Mouse (Mus musculus) heart, embryonic 11.5 days (tissue): ENCODE results near the gene Ppcs. TPM values are rescaled to one million over a fixed set of nuclear protein-coding genes. Genes with fewer than 3 reads are reported as not detected.

Source experiments
- ATAC-seq: fragments of 200-750 bp; cut with Nextera tagmentation; replicated peaks from 2 replicates; pipeline ENCODE4 v1.8.0; 2017; ENCODE audit warnings: moderate library complexity; ENCODE audit not compliant: insufficient number of reproducible peaks, low FRiP score, low TSS enrichment
- H3K27ac ChIP-seq: fragments of 300-500 bp; sonication (generic); 2 replicates; pipeline ENCODE4 v1.5.1; 2014; ENCODE audit warnings: mild to moderate bottlenecking, low read depth, low read length
- H3K27me3 ChIP-seq: fragments of 300-500 bp; sonication (generic); 2 replicates; pipeline ENCODE4 v1.6.1; 2014; ENCODE audit warnings: mild to moderate bottlenecking, low read length, mixed read lengths; ENCODE audit not compliant: control insufficient read depth, insufficient read depth
- H3K36me3 ChIP-seq: fragments of 300-500 bp; sonication (generic); 2 replicates; pipeline ENCODE4 v1.6.1; 2014; ENCODE audit warnings: mild to moderate bottlenecking, low read length, moderate library complexity, mixed read lengths; ENCODE audit not compliant: control insufficient read depth, insufficient read depth
- H3K4me1 ChIP-seq: fragments of 300-500 bp; sonication (generic); 2 replicates; pipeline ENCODE4 v1.6.1; 2014; ENCODE audit warnings: low read length; ENCODE audit not compliant: control insufficient read depth, insufficient read depth
- H3K4me2 ChIP-seq: fragments of 300-500 bp; sonication (generic); 2 replicates; pipeline ENCODE4 v1.6.1; 2014; ENCODE audit warnings: mild to moderate bottlenecking, moderate library complexity
- H3K4me3 ChIP-seq: fragments of 300-500 bp; sonication (generic); 2 replicates; pipeline ENCODE4 v1.5.1; 2014; ENCODE audit warnings: low read depth, low read length
- H3K9ac ChIP-seq: fragments of 300-500 bp; sonication (generic); 2 replicates; pipeline ENCODE4 v1.6.1; 2014; ENCODE audit warnings: mild to moderate bottlenecking, low read depth, low read length, moderate library complexity
- H3K9me3 ChIP-seq: fragments of 300-500 bp; sonication (generic); replicated peaks from 2 replicates; pipeline ENCODE4 v1.6.1; 2016; ENCODE audit warnings: low read length; ENCODE audit not compliant: control insufficient read depth
- WGBS: fragments of 180-500 bp; shearing (Covaris S2); extraction: QIAGEN DNeasy Blood & Tissue Kit; methylation state at CpG from one replicate; pipeline ENCODE4 v1.1.7; 2014; ENCODE audit not compliant: insufficient replicate concordance; 5-methylcytosine and 5-hydroxymethylcytosine counted together
- polyA plus RNA-seq: library from polyadenylated mRNA; unstranded; fragments of >200 nt; fragmentation: Nextera tagmentation; extraction: Ambion mirVana; gene quantifications from 2 replicates; pipeline ENCODE4 v1.2.1, GENCODE M21; 2014

The Ppcs gene
- polyA plus RNA-seq, 1 experiment from 2014 or later, result 27.1 TPM

GRCm38 (mm10) chr4:119427680-119428079 is 5.5 kb upstream of the Ppcs start:
- H3K27ac ChIP-seq, result no peak overlapping the region
- no peaks in the 10 kb centered on the region for H3K36me3 ChIP-seq
- 43% methylated on average over 2 of the region's 2 CpGs for WGBS
- no peak overlapping the region for H3K4me2 ChIP-seq
- no peaks in the 10 kb centered on the region for H3K27me3 ChIP-seq
- ATAC-seq, result no peak
- H3K4me1 ChIP-seq, result no peaks in the 10 kb centered on the region
- no peak overlapping the region for H3K9ac ChIP-seq
- no peaks in the 10 kb centered on the region for H3K9me3 ChIP-seq
- no peak overlapping the region for H3K4me3 ChIP-seq

GRCm38 (mm10) chr4:119425601-119426000 is 3.4 kb upstream of the Ppcs start:
- Histone ChIP-seq H3K27ac (no peak overlapping the region), H3K9ac (no peak overlapping the region), H3K9me3 (no peaks in the 10 kb centered on the region), H3K36me3 (no peaks in the 10 kb centered on the region), H3K4me1 (peaks cover 4% of the 10 kb centered on the region; the same call in 1 of the 2 replicates), H3K4me2 (no peak overlapping the region), H3K4me3 (no peak overlapping the region), H3K27me3 (no peaks in the 10 kb centered on the region)
- no peak for ATAC-seq
- WGBS, result 56% methylated on average over 2 of the region's 2 CpGs

GRCm38 (mm10) chr4:119425077-119425476 is 2.9 kb upstream of the Ppcs start:
- peaks cover 4% of the 10 kb centered on the region; the same call in 1 of the 2 replicates for H3K4me1 ChIP-seq
- no peaks in the 10 kb centered on the region for H3K27me3 ChIP-seq
- no peak overlapping the region for H3K9ac ChIP-seq
- no peaks in the 10 kb centered on the region for H3K36me3 ChIP-seq
- ATAC-seq, result no peak
- no peak overlapping the region for H3K4me2 ChIP-seq
- H3K4me3 ChIP-seq, result no peak overlapping the region
- H3K9me3 ChIP-seq, result no peaks in the 10 kb centered on the region
- WGBS, result 67% methylated on average over 2 of the region's 2 CpGs
- no peak overlapping the region for H3K27ac ChIP-seq

- H3K4me2 ChIP-seq, result peak overlapping the region; percentile 90
- peak overlapping the region; percentile 84 for H3K9ac ChIP-seq
- peaks cover 4% of the 10 kb centered on the region; the same call in 1 of the 2 replicates for H3K4me1 ChIP-seq
- H3K27ac ChIP-seq, result peak overlapping the region; percentile 83
- H3K27me3 ChIP-seq, result no peaks in the 10 kb centered on the region
- under 1% methylated on average over 31 of the region's 31 CpGs for WGBS
- H3K4me3 ChIP-seq, result peak overlapping the region; percentile 65
- ATAC-seq, result peak; percentile 43
- H3K9me3 ChIP-seq, result no peaks in the 10 kb centered on the region
- no peaks in the 10 kb centered on the region for H3K36me3 ChIP-seq
Observed at GRCm38 (mm10) chr4:119421921-119422293, 313 bp downstream of the Ppcs start.

- peak overlapping the region; percentile 84 for H3K9ac ChIP-seq
- H3K9me3 ChIP-seq, result no peaks in the 10 kb centered on the region
- no peak overlapping the region for H3K27ac ChIP-seq
- H3K27me3 ChIP-seq, result no peaks in the 10 kb centered on the region
- no peak for ATAC-seq
- peak overlapping the region; percentile 65 for H3K4me3 ChIP-seq
- peaks cover 4% of the 10 kb centered on the region; the same call in 1 of the 2 replicates for H3K4me1 ChIP-seq
- peak overlapping the region; percentile 90 for H3K4me2 ChIP-seq
- 39% methylated on average over 3 of the region's 3 CpGs for WGBS
- H3K36me3 ChIP-seq, result no peaks in the 10 kb centered on the region
Observed at GRCm38 (mm10) chr4:119421191-119421590, 1.0 kb downstream of the Ppcs start.

GRCm38 (mm10) chr4:119417894-119418293 is 4.3 kb downstream of the Ppcs start:
- ATAC-seq, result no peak
- peaks cover 4% of the 10 kb centered on the region; the same call in 1 of the 2 replicates for H3K4me1 ChIP-seq
- H3K36me3 ChIP-seq, result no peaks in the 10 kb centered on the region
- no peak overlapping the region for H3K4me2 ChIP-seq
- no peak overlapping the region for H3K27ac ChIP-seq
- H3K27me3 ChIP-seq, result no peaks in the 10 kb centered on the region
- WGBS, result 58% methylated on average over 3 of the region's 3 CpGs
- no peaks in the 10 kb centered on the region for H3K9me3 ChIP-seq
- no peak overlapping the region for H3K4me3 ChIP-seq
- no peak overlapping the region for H3K9ac ChIP-seq

GRCm38 (mm10) chr4:119417270-119417669 is 5.0 kb downstream of the Ppcs start:
- peaks cover 4% of the 10 kb centered on the region; the same call in 1 of the 2 replicates for H3K4me1 ChIP-seq
- no peak overlapping the region for H3K4me2 ChIP-seq
- no peak overlapping the region for H3K4me3 ChIP-seq
- no peak overlapping the region for H3K9ac ChIP-seq
- no peak overlapping the region for H3K27ac ChIP-seq
- no peaks in the 10 kb centered on the region for H3K36me3 ChIP-seq
- no peak for ATAC-seq
- H3K27me3 ChIP-seq, result no peaks in the 10 kb centered on the region
- 65% methylated on average over 3 of the region's 3 CpGs for WGBS
- no peaks in the 10 kb centered on the region for H3K9me3 ChIP-seq

- peak within 1 kb of the TSS; percentile 63 for H3K4me3 ChIP-seq
- WGBS, result under 1% methylated on average over 49 of the region's 49 CpGs
- ATAC-seq, result peak; percentile 95
- no peaks in the 10 kb centered on the region for H3K9me3 ChIP-seq
- H3K36me3 ChIP-seq, result no peaks in the 10 kb centered on the region
- H3K4me1 ChIP-seq, result no peaks in the 10 kb centered on the region
- no peaks in the 10 kb centered on the region for H3K27me3 ChIP-seq
- H3K4me2 ChIP-seq, result peak within 1 kb of the TSS; percentile 89
- peak within 1 kb of the TSS; percentile 4; the same call in 1 of the 2 replicates for H3K9ac ChIP-seq
- H3K27ac ChIP-seq, result no peak within 1 kb of the TSS
Observed at GRCm38 (mm10) chr4:119415072-119415753, 7.0 kb downstream of the Ppcs start, which contains the start of gene Ccdc30. Ccdc30 (minus strand) TSS chr4:119415521.

- no peaks in the 10 kb centered on the region for H3K27me3 ChIP-seq
- H3K4me1 ChIP-seq, result no peaks in the 10 kb centered on the region
- no peak overlapping the region for H3K4me2 ChIP-seq
- no peaks in the 10 kb centered on the region for H3K36me3 ChIP-seq
- no peak overlapping the region for H3K9ac ChIP-seq
- ATAC-seq, result no peak
- H3K27ac ChIP-seq, result no peak overlapping the region
- H3K4me3 ChIP-seq, result no peak overlapping the region
- H3K9me3 ChIP-seq, result no peaks in the 10 kb centered on the region
- WGBS, result 65% methylated on average over 6 of the region's 6 CpGs
Observed at GRCm38 (mm10) chr4:119412791-119413190, 9.4 kb downstream of the Ppcs start.
